Mouse (Mus musculus) thymus, adult 2 months (tissue): ENCODE data around the gene Gm47841. TPM values are rescaled to one million over a fixed set of nuclear protein-coding genes. Genes with fewer than 3 reads are reported as not detected.

Source experiments
- DNase-seq: peaks from one replicate; pipeline ENCODE4 v3.0.0; 2021
- H3K27ac ChIP-seq: fragments of 200-500 bp; 2 replicates; pipeline ENCODE4 v1.5.1; 2012; ENCODE audit warnings: low read length, control low read depth; ENCODE audit not compliant: control insufficient read depth, insufficient read depth
- H3K27me3 ChIP-seq: fragments of 200-500 bp; 2 replicates; pipeline ENCODE4 v1.6.1; 2012; ENCODE audit warnings: mild to moderate bottlenecking, low read length, moderate library complexity, mixed read lengths; ENCODE audit not compliant: control insufficient read depth, insufficient read depth
- H3K36me3 ChIP-seq: fragments of 200-500 bp; 2 replicates; pipeline ENCODE4 v1.6.1; 2012; ENCODE audit warnings: mild to moderate bottlenecking, low read length, moderate library complexity; ENCODE audit not compliant: control insufficient read depth, insufficient read depth
- H3K4me1 ChIP-seq: fragments of 200-500 bp; replicated peaks from 2 replicates; pipeline ENCODE4 v1.6.1; 2012; ENCODE audit warnings: low read length; ENCODE audit not compliant: control insufficient read depth, insufficient read depth
- H3K4me3 ChIP-seq: fragments of 200-500 bp; 2 replicates; pipeline ENCODE4 v1.5.1; 2012; ENCODE audit warnings: mild to moderate bottlenecking, low read length, control low read depth, moderate library complexity; ENCODE audit not compliant: control insufficient read depth, insufficient read depth
- CTCF ChIP-seq: fragments of 200-500 bp; IDR thresholded peaks from 2 replicates; pipeline ENCODE4 v1.5.1; 2012; ENCODE audit warnings: mild to moderate bottlenecking, control low read depth, low read length, moderate library complexity, borderline replicate concordance; ENCODE audit not compliant: control insufficient read depth, poor library complexity, insufficient read depth; ENCODE audit errors: extremely low read depth
- POLR2A ChIP-seq: fragments of 200-500 bp; IDR thresholded peaks from 2 replicates; pipeline ENCODE4 v1.6.1; 2012; ENCODE audit warnings: mild to moderate bottlenecking, low read length, control low read depth, moderate library complexity; ENCODE audit not compliant: control insufficient read depth, poor library complexity, insufficient read depth; ENCODE audit errors: extremely low read depth
- WGBS: fragments of 180-500 bp; shearing (Covaris S2); methylation state at CpG from one replicate; pipeline ENCODE4 v1.1.7; 2018; 5-methylcytosine and 5-hydroxymethylcytosine counted together
- polyA plus RNA-seq: library from polyadenylated mRNA; depleted of rRNA; stranded (reverse); fragments of >200 nt; gene quantifications from 2 replicates; pipeline ENCODE4 v1.2.3, GENCODE M21; 2012

Gm47841 gene
- polyA plus RNA-seq, 1 experiment = not detected

- Histone ChIP-seq H3K4me3 (no peak overlapping the region), H3K27ac (no peak overlapping the region), H3K27me3 (peaks cover 14% of the 10 kb centered on the region), H3K4me1 (no peaks in the 10 kb centered on the region), H3K36me3 (no peaks in the 10 kb centered on the region)
- TF ChIP-seq POLR2A (no peak), CTCF (no peak)
- no peak for DNase-seq
- 74% methylated on average over 5 of the region's 5 CpGs for WGBS
These were observed 28.5 kb upstream of the Gm47841 start for GRCm38 (mm10) chr15:101075656-101076055.

DNA sequence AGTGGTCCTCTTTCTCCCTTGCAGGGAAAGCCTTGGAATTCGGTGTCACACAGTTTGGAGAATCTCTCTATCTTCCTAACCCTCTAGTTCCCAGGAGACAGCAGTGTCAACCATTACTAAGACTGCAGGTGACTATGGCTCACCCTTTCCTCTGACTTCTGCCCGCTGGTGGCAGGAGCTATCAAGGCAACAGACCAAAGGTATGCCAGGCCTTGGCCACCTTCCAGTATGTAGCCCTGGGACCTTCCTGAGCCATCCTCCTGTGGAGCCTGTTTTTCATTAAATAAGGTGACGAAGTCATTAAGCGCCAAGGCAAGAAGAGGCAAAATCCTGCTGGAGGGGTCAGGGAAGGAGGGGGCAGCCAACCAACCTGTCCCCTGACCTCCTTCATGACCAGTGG is 28.0 kb upstream of the Gm47841 start:
- Histone ChIP-seq H3K27me3 (peaks cover 14% of the 10 kb centered on the region), H3K27ac (no peak overlapping the region), H3K4me1 (no peaks in the 10 kb centered on the region), H3K4me3 (no peak overlapping the region), H3K36me3 (no peaks in the 10 kb centered on the region)
- 85% methylated on average over 4 of the region's 4 CpGs for WGBS
- DNase-seq = no peak
- TF ChIP-seq POLR2A (no peak), CTCF (no peak)

DNA sequence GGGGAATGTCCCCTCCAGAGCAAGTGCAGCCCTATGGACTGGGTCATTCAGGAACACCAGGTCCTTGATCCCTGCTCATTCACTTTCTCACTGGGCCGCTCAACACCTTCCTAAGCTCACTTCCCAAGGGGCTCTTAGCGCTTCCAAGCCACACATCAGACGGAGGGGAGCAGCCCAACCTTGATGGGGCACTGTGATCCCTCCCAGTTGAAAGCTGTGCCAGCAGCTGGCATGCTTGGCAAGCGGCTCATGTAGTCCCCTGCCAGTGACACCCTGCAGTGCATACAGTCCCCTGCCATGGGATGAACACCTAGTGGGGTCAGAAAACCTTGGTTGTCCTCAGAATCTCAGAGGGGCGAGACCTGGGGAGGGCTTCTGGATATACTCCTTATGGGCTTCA is 26.9 kb upstream of the Gm47841 start:
- DNase-seq = no peak
- TF ChIP-seq POLR2A = no peak
- no peak for TF ChIP-seq CTCF
- Histone ChIP-seq H3K27ac (no peak overlapping the region), H3K36me3 (no peaks in the 10 kb centered on the region), H3K4me1 (no peaks in the 10 kb centered on the region), H3K4me3 (no peak overlapping the region), H3K27me3 (peaks cover 10% of the 10 kb centered on the region; the same call in 1 of the 2 replicates)
- 93% methylated on average over 5 of the region's 5 CpGs for WGBS

- Histone ChIP-seq H3K27me3 (peaks cover 6% of the 10 kb centered on the region; the same call in 1 of the 2 replicates), H3K36me3 (no peaks in the 10 kb centered on the region), H3K4me1 (no peaks in the 10 kb centered on the region), H3K27ac (no peak overlapping the region), H3K4me3 (no peak overlapping the region)
- no peak for DNase-seq
- WGBS = 81% methylated on average over 2 of the region's 2 CpGs
- TF ChIP-seq POLR2A = no peak
- no peak for TF ChIP-seq CTCF
These were observed 25.5 kb upstream of the Gm47841 start for GRCm38 (mm10) chr15:101072736-101073135.

DNA sequence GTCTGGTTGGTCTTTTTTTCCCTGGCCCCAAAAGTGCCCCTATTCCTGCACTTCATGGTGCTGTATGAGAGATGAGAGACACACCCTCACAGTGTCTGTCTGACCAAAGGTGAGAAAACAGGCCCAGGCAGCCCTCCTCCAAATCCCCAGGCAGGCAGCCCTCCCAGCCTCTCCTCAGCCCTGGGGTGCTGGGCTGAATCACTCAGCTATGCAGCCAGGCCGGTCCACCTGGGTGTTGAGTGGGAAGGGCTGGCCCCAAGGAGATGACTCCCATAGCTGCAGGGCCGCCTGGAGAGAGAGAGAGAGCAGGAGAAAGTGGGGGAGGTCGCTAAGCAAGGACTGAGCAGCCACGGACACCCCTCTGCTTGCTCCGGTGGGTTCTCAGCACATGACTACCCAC is 23.6 kb upstream of the Gm47841 start:
- WGBS = 80% methylated on average over 5 of the region's 5 CpGs
- H3K4me1 ChIP-seq = no peaks in the 10 kb centered on the region
- H3K27ac ChIP-seq = no peak overlapping the region
- no peaks in the 10 kb centered on the region for H3K27me3 ChIP-seq
- no peak for TF ChIP-seq CTCF
- TF ChIP-seq POLR2A = no peak
- DNase-seq = no peak
- no peaks in the 10 kb centered on the region for H3K36me3 ChIP-seq
- H3K4me3 ChIP-seq = no peak overlapping the region

DNA sequence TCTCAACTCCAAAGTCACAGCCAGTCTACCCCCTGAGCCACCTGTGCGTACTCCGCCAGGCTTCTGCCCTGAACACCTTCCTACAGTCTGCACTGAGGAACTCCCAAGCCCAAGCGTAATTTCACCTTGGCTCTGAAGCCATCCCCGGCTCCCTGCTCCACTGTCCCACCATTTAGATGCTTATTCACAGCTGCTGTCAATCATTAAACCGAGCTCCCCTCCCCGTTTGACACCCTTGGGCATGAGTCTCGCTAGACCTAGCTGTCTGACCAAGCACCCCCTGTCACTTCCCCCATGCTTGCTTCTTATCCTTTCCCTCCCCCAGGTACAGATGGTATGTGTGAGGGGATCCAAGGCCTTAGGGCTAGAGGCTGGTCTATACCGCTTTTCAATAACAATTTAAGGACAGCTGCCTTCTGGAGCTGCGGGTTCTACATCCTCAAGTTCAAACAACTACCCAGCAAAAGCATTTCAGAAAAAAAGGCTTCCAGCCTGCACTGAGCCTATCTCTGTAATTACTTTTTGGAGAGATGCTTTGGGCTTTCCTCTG is 22.5 kb upstream of the Gm47841 start:
- no peak overlapping the region for H3K27ac ChIP-seq
- WGBS = 74% methylated on average over 9 of the region's 9 CpGs
- no peak overlapping the region for H3K4me3 ChIP-seq
- TF ChIP-seq CTCF = no peak
- no peak for TF ChIP-seq POLR2A
- H3K36me3 ChIP-seq = no peaks in the 10 kb centered on the region
- H3K27me3 ChIP-seq = no peaks in the 10 kb centered on the region
- DNase-seq = no peak
- H3K4me1 ChIP-seq = no peaks in the 10 kb centered on the region

DNA sequence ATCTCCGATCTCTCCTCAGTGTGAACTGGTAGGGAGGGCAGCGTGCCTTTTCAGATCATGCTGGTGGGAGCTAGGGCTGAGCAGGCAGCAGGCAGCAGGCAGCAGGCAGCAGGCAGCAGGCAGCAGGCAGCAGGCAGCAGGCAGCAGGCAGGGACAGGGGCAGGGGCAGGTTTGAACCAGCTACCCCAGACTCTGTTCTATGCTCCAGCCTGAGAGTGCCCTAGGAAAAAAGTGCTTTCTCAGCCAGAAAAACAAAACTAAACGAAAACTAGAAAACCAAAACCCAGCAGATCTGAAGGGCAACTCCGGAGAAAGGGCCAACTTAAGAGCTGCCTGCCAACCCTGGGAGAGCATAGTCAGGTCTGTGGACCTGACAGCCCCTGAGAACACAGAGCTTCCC is 21.5 kb upstream of the Gm47841 start:
- no peaks in the 10 kb centered on the region for H3K27me3 ChIP-seq
- H3K4me1 ChIP-seq = no peaks in the 10 kb centered on the region

More for the DNA sequence above, 21.5 kb upstream of the Gm47841 start:
- TF ChIP-seq CTCF (no peak), POLR2A (no peak)
- DNase-seq = no peak
- Histone ChIP-seq H3K4me3 (no peak overlapping the region), H3K36me3 (no peaks in the 10 kb centered on the region), H3K27ac (no peak overlapping the region)
- WGBS = 83% methylated on average over 4 of the region's 4 CpGs
